Mouse (Mus musculus) fat pad, adult 2 months (tissue): ENCODE results near the gene Ces1d.
"Not testable (repeated sequence)": the region's sequence is repeated elsewhere in the genome, so short reads cannot be mapped to it uniquely, and the experiment has no call there.

Experiments used
- DNase-seq: peaks from one replicate; pipeline ENCODE4 v3.0.0-alpha.2; 2011; ENCODE audit warnings: low read depth, low spot score; ENCODE audit errors: extremely low read depth

Gene Ces1d

GRCm38 (mm10) chr8:93197685-93198525, at the start of gene Ces1d:
Gene Ces1d (minus strand): TSS chr8:93197838.
- DNase-seq = no peak

GRCm38 (mm10) chr8:93246057-93246456, 48.4 kb upstream of the Ces1d start:
- DNase-seq = no peak

- no peak for DNase-seq
Observed at GRCm38 (mm10) chr8:93239884-93240283, 42.2 kb upstream of the Ces1d start.

GRCm38 (mm10) chr8:93235681-93236080, 38.0 kb upstream of the Ces1d start:
- DNase-seq = no peak

GRCm38 (mm10) chr8:93234706-93235105, 37.1 kb upstream of the Ces1d start:
- DNase-seq = no peak

GRCm38 (mm10) chr8:93234068-93234467, 36.4 kb upstream of the Ces1d start:
- no peak for DNase-seq

GRCm38 (mm10) chr8:93229446-93229845, 31.8 kb upstream of the Ces1d start, which contains the start of gene Ces1e:
Gene Ces1e (minus strand): TSS chr8:93229619.
- DNase-seq = no peak

- no peak for DNase-seq
Observed at GRCm38 (mm10) chr8:93228673-93229370, 31.2 kb upstream of the Ces1d start.

GRCm38 (mm10) chr8:93226471-93226870, 28.8 kb upstream of the Ces1d start:
- not testable (repeated sequence) for DNase-seq

- DNase-seq = no peak
Observed at GRCm38 (mm10) chr8:93221896-93222295, 24.3 kb upstream of the Ces1d start.

- DNase-seq = no peak
Observed at GRCm38 (mm10) chr8:93217867-93218266, 20.2 kb upstream of the Ces1d start.

GRCm38 (mm10) chr8:93217375-93217774, 19.7 kb upstream of the Ces1d start:
- DNase-seq = no peak

GRCm38 (mm10) chr8:93211091-93211490, 13.5 kb upstream of the Ces1d start:
- DNase-seq = no peak

GRCm38 (mm10) chr8:93199146-93199545, 1.5 kb upstream of the Ces1d start:
- DNase-seq = not testable (repeated sequence)

- DNase-seq = no peak
Observed at GRCm38 (mm10) chr8:93196436-93196835, 1.2 kb downstream of the Ces1d start.

GRCm38 (mm10) chr8:93180581-93181129, 17.0 kb downstream of the Ces1d start:
- no peak for DNase-seq

GRCm38 (mm10) chr8:93176593-93176992, 21.0 kb downstream of the Ces1d start:
- no peak for DNase-seq

GRCm38 (mm10) chr8:93174554-93174953, 23.1 kb downstream of the Ces1d start:
- DNase-seq = no peak

- no peak for DNase-seq
Observed at GRCm38 (mm10) chr8:93171846-93172590, 25.6 kb downstream of the Ces1d start.

GRCm38 (mm10) chr8:93163363-93163762, 34.3 kb downstream of the Ces1d start:
- no peak for DNase-seq

- no peak for DNase-seq
Observed at GRCm38 (mm10) chr8:93151401-93151800, 46.2 kb downstream of the Ces1d start.
